Mouse (Mus musculus) frontal cortex, postnatal 10 days (tissue): ENCODE data around the gene Sorcs2.
A peak's percentile ranks its signal among the peaks of the same experiment; 100 is the strongest.

Experiments used
- DNase-seq, 2 experiments: peaks; one replicate each; pipeline ENCODE4 v3.0.0; 2022; ENCODE audit warnings: low spot score in 2 of 2, mixed read lengths in 1 of 2

Gene Sorcs2

DNA sequence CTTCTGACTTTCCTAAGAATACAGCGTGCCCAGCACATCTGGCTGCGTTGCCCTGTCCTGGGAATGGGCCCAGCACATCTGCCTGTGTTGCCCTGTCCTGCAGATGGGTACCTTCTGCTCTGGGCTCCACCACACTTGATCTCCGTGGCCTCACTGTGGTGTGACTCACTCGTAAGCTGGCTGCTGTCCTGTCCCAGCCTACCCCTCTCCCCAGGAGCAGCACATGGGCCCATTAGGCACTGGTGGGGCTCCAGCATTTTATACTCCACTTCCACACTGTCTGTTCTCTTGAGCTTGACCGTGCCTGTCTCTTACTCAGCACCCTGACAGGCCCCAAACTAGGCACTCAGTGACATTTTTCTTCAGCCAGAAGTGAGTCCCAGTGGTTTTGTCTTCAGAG, 391.4 kb downstream of the Sorcs2 start:
- DNase-seq, result no peak

DNA sequence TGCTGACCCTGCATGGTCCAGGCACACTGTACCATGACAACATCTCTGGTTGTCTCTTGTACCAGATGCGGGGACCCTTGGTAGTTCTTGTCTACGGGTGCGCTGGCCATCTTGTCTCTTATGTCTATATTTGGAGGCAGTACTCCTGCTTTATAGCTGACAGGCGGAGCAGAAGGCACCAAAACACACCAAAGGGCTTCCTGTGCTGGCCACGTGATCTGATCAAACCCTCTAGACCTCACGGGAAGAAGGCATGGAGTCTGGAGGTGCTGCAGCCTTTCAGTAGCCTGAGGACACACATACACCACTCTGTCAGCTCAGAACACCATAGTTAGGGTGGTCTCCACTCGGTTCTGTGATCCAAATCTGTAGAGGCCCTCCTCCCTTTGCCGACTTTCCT, 391.8 kb downstream of the Sorcs2 start:
- DNase-seq, result no peak

DNA sequence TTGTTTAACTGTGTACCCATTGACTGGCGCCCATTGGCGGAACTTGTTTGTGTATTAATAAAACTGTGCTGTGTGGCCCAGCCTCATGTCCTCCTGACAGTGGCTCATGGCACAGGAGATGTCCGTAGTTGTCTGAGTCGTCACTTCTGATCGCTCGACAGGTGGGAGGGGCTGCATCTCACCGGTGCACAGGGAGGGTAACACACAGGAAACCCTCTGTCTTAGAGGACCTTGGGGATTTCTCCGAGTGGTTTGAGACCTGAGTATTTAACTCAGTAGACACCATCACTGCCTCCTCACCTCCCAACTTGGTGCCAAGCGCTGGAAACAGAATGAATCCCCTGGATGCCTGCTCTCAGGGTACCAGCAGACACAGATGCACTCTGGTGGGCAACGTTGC, 394.1 kb downstream of the Sorcs2 start:
- DNase-seq, result no peak

DNA sequence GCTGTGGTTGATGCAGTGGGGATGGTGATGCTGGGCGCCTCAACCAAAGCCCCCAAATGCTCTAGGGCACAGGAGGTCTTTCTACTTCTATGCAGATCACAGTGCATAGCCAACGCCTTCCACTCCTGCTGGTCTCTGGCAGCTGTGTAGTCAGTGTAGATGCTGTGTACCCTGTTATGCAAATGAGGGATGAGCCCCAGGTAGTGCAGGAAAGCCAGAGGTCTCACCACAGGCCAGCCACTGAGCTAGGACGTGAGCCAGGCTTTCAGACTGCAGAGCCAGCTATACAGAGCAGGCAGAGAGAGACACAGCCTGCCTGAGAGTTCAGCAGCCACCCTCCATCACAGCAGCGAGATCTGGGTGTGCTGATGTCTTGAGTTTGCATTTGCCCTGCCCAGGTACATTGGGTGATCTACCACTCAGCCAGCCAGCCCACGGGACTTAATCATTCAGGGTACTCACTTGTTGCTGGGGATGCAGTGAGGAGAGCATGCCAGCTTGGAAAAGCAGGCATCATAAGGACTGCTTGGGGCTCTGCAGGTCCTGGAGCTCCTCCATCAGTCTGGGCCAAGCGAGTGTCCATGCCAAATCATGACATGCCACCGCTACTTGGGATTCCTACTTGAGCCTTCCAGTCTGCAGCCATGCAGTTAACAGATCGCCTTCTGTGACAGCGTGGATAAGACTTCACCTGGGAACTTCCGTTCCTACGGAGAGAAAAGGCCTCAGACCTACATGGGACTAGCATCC, 407.8 kb downstream of the Sorcs2 start:
- DNase-seq, result no peak

DNA sequence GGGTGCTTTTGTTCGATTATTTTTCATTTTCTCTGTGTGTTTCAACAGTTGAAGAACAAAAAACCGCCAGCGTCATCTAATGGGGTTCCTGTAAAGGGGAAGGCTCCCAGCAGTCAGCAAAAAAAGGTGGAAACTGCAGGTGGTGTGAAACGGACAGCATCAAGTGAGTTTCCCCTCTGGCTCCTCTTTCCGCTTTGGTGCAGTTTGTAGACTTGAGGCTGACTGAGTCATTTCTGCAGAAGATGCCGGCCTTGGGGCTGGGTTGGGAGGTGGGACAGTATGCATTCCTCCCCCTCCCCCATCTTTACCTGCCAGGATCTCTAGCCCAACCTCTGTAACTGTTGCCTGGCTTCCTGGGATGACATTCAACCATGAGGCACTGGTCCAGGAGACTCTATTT, 408.4 kb downstream of the Sorcs2 start:
- DNase-seq, result no peak

GRCm38 (mm10) chr5:35988085-35988484, 409.9 kb downstream of the Sorcs2 start:
- no peak for DNase-seq

GRCm38 (mm10) chr5:35985611-35986010, 412.3 kb downstream of the Sorcs2 start:
- DNase-seq, result no peak

- peak; percentile 48 to 79 for DNase-seq
Measured at GRCm38 (mm10) chr5:35981976-35982375, 416.0 kb downstream of the Sorcs2 start.

DNA sequence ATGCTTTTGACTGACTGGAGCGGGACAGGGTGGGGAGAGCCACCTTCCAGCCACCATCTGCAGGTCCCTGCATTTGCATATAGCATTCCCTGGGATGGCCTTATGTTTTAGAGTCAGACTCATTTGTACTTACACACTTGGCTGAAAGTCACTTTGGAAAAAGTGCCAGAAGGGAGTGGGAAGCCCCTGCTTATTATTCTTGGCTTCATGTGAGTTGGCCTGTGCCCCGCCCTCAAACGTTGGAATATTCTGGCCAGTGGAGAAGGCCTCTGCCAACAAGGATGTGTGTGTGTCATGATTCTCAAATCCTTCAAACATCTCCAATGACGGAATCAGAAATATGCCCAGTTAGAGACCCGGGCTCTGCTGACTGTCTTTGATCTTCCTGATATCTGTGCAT, 416.6 kb downstream of the Sorcs2 start:
- DNase-seq, result no peak

- DNase-seq, result no peak
Measured at GRCm38 (mm10) chr5:35980542-35980941, 417.4 kb downstream of the Sorcs2 start.

DNA sequence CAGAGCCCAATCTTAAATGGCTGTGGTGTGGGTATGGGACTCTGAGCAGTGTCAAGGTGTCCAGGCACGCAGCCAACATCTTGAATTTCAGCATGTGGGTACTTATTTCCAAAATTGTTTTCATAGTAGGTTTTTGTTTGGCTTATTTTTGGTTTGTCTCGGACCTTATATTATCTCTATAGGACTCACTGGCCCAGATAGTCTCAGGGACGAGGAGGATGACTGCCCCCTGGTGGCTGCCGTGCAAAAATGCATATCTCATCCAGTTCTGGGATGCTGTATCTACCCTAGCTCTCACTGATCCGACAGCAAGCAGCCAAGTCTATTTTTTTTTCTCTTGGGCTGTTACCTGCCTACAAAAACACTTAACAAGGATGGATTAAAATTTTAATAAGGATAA, 422.3 kb downstream of the Sorcs2 start:
- DNase-seq, result peak in 1 of 2 experiments; percentile 47

DNA sequence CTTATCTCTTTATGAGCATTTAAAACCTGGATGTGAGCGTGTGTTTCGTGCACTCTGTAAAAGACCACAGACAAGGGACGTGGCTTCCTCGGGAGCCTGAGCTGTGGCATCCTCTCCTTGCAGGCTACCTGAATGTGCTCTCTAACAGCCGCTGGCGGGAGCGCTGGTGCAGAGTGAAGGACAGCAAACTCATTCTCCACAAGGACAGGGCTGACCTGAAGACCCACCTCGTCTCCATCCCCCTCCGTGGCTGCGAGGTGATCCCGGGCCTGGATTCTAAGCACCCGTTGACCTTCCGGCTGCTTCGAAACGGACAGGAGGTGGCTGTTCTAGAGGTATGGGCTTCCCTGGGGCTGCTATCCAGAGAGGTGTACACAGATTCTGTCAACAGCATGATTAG, 423.7 kb downstream of the Sorcs2 start:
- DNase-seq, result no peak

- DNase-seq, result peak in 1 of 2 experiments; percentile 39
Measured at GRCm38 (mm10) chr5:35973800-35974199, 424.1 kb downstream of the Sorcs2 start.

DNA sequence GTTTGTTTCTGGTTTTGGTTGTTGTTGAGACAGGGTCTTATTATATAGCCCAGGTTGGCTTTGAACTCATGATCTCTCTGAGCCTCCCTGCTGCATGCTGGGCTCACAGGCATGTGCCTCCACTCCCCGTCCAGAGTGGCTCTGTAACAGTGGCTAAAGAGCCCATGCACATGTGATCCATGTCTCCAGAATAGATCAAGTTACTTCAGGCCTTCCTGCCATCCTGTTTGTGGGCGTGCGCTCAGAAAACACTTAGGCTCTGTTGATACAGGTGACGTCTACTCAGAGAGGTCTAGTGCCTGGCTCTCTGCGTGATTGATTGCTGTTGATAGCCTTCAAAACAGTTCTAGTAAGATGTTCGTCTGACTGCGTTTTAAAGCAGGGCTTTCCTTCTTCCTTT, 425.2 kb downstream of the Sorcs2 start:
- DNase-seq, result no peak

DNA sequence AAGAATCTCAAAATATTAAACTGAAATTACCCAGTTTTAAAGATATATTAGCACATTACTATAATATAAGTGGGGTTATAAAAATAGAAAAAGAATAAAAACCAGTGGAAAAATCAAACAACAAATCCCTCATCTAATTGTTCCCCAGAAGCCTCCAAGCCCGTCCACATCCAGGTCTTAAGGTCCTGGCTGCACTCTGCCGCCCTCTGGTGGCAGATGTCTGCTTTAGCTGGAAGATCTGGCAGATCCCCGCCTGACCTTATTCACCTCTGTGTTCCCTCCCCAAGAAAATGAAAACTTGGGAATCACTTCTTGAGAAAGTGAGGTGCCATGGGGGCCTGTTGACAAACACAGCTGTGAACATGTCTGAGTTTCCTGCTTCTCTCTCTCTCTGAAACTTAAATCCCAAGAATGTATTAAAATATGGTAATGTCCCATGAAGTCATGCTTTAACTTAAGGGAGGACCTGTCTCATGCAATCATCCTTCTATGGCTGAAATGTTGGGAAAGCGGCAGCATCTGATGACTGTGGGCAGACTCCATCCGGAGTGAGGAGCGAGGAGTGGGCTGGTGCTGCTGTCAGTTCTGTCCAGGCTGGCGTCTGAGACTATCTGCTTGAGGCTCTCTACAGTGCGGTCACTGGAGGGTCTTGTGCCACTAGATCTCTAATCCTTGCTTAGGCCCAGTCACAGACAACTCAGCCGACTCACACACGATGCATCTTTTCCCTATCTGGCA, 425.9 kb downstream of the Sorcs2 start:
- DNase-seq, result peak in 1 of 2 experiments; percentile 55

- DNase-seq, result peak in 1 of 2 experiments; percentile 37
Measured at GRCm38 (mm10) chr5:35970380-35971105, 427.4 kb downstream of the Sorcs2 start.

GRCm38 (mm10) chr5:35969857-35970256, 428.1 kb downstream of the Sorcs2 start:
- DNase-seq, result no peak
